Mouse (Mus musculus) spleen, postnatal 0 days (tissue): ENCODE data around the gene Gm3317. TPM values are rescaled to one million over a fixed set of nuclear protein-coding genes. Genes with fewer than 3 reads are reported as not detected.

Experiments used
- polyA plus RNA-seq: library from polyadenylated mRNA; unstranded; fragments of >200 nt; fragmentation: Nextera tagmentation; extraction: Ambion mirVana; gene quantifications from 2 replicates; pipeline ENCODE4 v1.2.1, GENCODE M21; 2015

The Gm3317 gene
- not detected in 2 replicates for polyA plus RNA-seq

GRCm38 (mm10) chr14:5164235-5164634 is at the start of gene Gm3317:
Gene Gm3317 (plus strand): TSS chr14:5164535.

GRCm38 (mm10) chr14:5131219-5131618 is 33.1 kb upstream of the Gm3317 start, which contains the start of gene Gm8279:
Gene Gm8279 (plus strand): TSS chr14:5131519.

GRCm38 (mm10) chr14:5185493-5185892 is 21.2 kb downstream of the Gm3317 start, which contains the start of gene Gm8271:
Gene Gm8271 (plus strand): TSS chr14:5185793.

Other genes starting within 250 kb of the Gm3317 start
- gene Gm8297, start 180.6 kb upstream of the Gm3317 start, polyA plus RNA-seq = not detected in 2 replicates
- not detected in 2 replicates for gene Gm3298, start 148.6 kb upstream of the Gm3317 start, polyA plus RNA-seq
- not detected in 2 replicates for gene 4930555G01Rik, start 113.9 kb upstream of the Gm3317 start, polyA plus RNA-seq
- gene Gm8281, start 93.5 kb upstream of the Gm3317 start, polyA plus RNA-seq = 0.32 TPM in 1 of 2 replicates, not detected in the other
- not detected in 2 replicates for gene Gm8279, start 33.0 kb upstream of the Gm3317 start, polyA plus RNA-seq
- gene Gm8271, start 21.3 kb downstream of the Gm3317 start, polyA plus RNA-seq = not detected in 2 replicates
- gene Gm3526, start 96.0 kb downstream of the Gm3317 start, polyA plus RNA-seq = not detected in 2 replicates
- gene Gm3542, start 170.4 kb downstream of the Gm3317 start, polyA plus RNA-seq = not detected in 2 replicates
- 0.11 TPM in 1 of 2 replicates, not detected in the other for gene Gm3500, start 224.5 kb downstream of the Gm3317 start, polyA plus RNA-seq